Mouse (Mus musculus): ENCODE measurements around the gene Dclk1. TPM values are rescaled to one million over a fixed set of nuclear protein-coding genes. Genes with fewer than 3 reads are reported as not detected.

Dclk1 gene
- polyA plus RNA-seq, 1 experiment from 2014 or later, result 253 TPM

- Histone ChIP-seq H3K4me1 (peaks cover 21% of the 10 kb centered on the region), H3K4me2 (replicated peaks) (no peak overlapping the region), H3K9me3 (no peaks in the 10 kb centered on the region), H3K27ac (replicated peaks) (peak overlapping the region; percentile 68; the same call in 1 of the 2 replicates), H3K36me3 (no peaks in the 10 kb centered on the region), H3K27me3 (no peaks in the 10 kb centered on the region), H3K9ac (replicated peaks) (no peak overlapping the region), H3K4me3 (no peak overlapping the region)
- 92% methylated on average over 7 of the region's 7 CpGs for WGBS
- ATAC-seq (replicated peaks), result no peak
Measured at GRCm38 (mm10) chr3:55446681-55447080, 204.5 kb downstream of the Dclk1 start.

- Histone ChIP-seq H3K27ac (replicated peaks) (peak overlapping the region; percentile 68), H3K4me2 (replicated peaks) (no peak overlapping the region), H3K27me3 (no peaks in the 10 kb centered on the region), H3K36me3 (no peaks in the 10 kb centered on the region), H3K4me3 (no peak overlapping the region), H3K4me1 (peaks cover 19% of the 10 kb centered on the region), H3K9me3 (no peaks in the 10 kb centered on the region), H3K9ac (replicated peaks) (no peak overlapping the region)
- peak; percentile 91 for ATAC-seq (replicated peaks)
- 58% methylated on average over 5 of the region's 5 CpGs for WGBS
Measured at GRCm38 (mm10) chr3:55447486-55448460, 205.6 kb downstream of the Dclk1 start.

- Histone ChIP-seq H3K9me3 (no peaks in the 10 kb centered on the region), H3K4me2 (replicated peaks) (no peak overlapping the region), H3K36me3 (no peaks in the 10 kb centered on the region), H3K9ac (replicated peaks) (no peak overlapping the region), H3K4me1 (peaks cover 16% of the 10 kb centered on the region), H3K27ac (replicated peaks) (no peak overlapping the region), H3K4me3 (no peak overlapping the region), H3K27me3 (no peaks in the 10 kb centered on the region)
- no peak for ATAC-seq (replicated peaks)
- 95% methylated on average over 2 of the region's 2 CpGs for WGBS
Measured at GRCm38 (mm10) chr3:55449148-55449547, 207.0 kb downstream of the Dclk1 start.

GRCm38 (mm10) chr3:55451035-55451434 is 208.9 kb downstream of the Dclk1 start:
- Histone ChIP-seq H3K36me3 (no peaks in the 10 kb centered on the region), H3K9ac (replicated peaks) (no peak overlapping the region), H3K27me3 (no peaks in the 10 kb centered on the region), H3K4me3 (no peak overlapping the region), H3K27ac (replicated peaks) (no peak overlapping the region), H3K4me2 (replicated peaks) (no peak overlapping the region), H3K4me1 (peaks cover 16% of the 10 kb centered on the region), H3K9me3 (no peaks in the 10 kb centered on the region)
- no peak for ATAC-seq (replicated peaks)
- 84% methylated on average over 14 of the region's 14 CpGs for WGBS

GRCm38 (mm10) chr3:55451877-55452276 is 209.7 kb downstream of the Dclk1 start:
- Histone ChIP-seq H3K27me3 (no peaks in the 10 kb centered on the region), H3K27ac (replicated peaks) (no peak overlapping the region), H3K36me3 (no peaks in the 10 kb centered on the region), H3K9me3 (no peaks in the 10 kb centered on the region), H3K4me2 (replicated peaks) (no peak overlapping the region), H3K4me3 (no peak overlapping the region), H3K9ac (replicated peaks) (no peak overlapping the region), H3K4me1 (peaks cover 13% of the 10 kb centered on the region)
- ATAC-seq (replicated peaks), result no peak
- WGBS, result 94% methylated on average over 3 of the region's 3 CpGs

- Histone ChIP-seq H3K4me2 (replicated peaks) (no peak overlapping the region), H3K27me3 (no peaks in the 10 kb centered on the region), H3K4me3 (no peak overlapping the region), H3K27ac (replicated peaks) (no peak overlapping the region), H3K9ac (replicated peaks) (no peak overlapping the region), H3K36me3 (no peaks in the 10 kb centered on the region), H3K9me3 (no peaks in the 10 kb centered on the region), H3K4me1 (peaks cover 8% of the 10 kb centered on the region)
- WGBS, result 97% methylated on average over 2 of the region's 2 CpGs
- ATAC-seq (replicated peaks), result no peak
Measured at GRCm38 (mm10) chr3:55452464-55452863, 210.3 kb downstream of the Dclk1 start.

- H3K4me3 ChIP-seq, result no peak overlapping the region
Measured at GRCm38 (mm10) chr3:55461092-55461491, 218.9 kb downstream of the Dclk1 start.

GRCm38 (mm10) chr3:55461685-55462655 is 219.8 kb downstream of the Dclk1 start:
- peak overlapping the region; percentile 50 for H3K4me2 ChIP-seq (replicated peaks)
- H3K9ac ChIP-seq (replicated peaks), result peak overlapping the region; percentile 37
- 2% methylated on average over 17 of the region's 17 CpGs for WGBS
- peak overlapping the region; percentile 27 for H3K4me3 ChIP-seq
- 0 out of 2 replicates have a peak, but pooled peaks cover 2% of the 10 kb centered on the region for H3K9me3 ChIP-seq
- ATAC-seq (replicated peaks), result peak; percentile 95
- H3K27me3 ChIP-seq, result no peaks in the 10 kb centered on the region
- peaks cover 9% of the 10 kb centered on the region; the same call in 1 of the 2 replicates for H3K36me3 ChIP-seq
- H3K27ac ChIP-seq (replicated peaks), result peak overlapping the region; percentile 78
- H3K4me1 ChIP-seq, result peaks cover 33% of the 10 kb centered on the region

More at GRCm38 (mm10) chr3:55461092-55461491, 218.9 kb downstream of the Dclk1 start:
- H3K27ac ChIP-seq (replicated peaks), result peak overlapping the region; percentile 78
- peak overlapping the region; percentile 50 for H3K4me2 ChIP-seq (replicated peaks)
- peaks cover 31% of the 10 kb centered on the region for H3K4me1 ChIP-seq
- H3K9me3 ChIP-seq, result 0 out of 2 replicates have a peak, but pooled peaks cover 2% of the 10 kb centered on the region
- peaks cover 9% of the 10 kb centered on the region; the same call in 1 of the 2 replicates for H3K36me3 ChIP-seq
- 29% methylated on average over 3 of the region's 3 CpGs for WGBS
- peak; percentile 30; the same call in 1 of the 2 replicates for ATAC-seq (replicated peaks)
- H3K9ac ChIP-seq (replicated peaks), result 0 out of 2 replicates have a peak overlapping the region, but pooled peaks have one; percentile 1
- no peaks in the 10 kb centered on the region for H3K27me3 ChIP-seq

GRCm38 (mm10) chr3:55462904-55463668 is 220.9 kb downstream of the Dclk1 start:
- Histone ChIP-seq H3K36me3 (peaks cover 9% of the 10 kb centered on the region; the same call in 1 of the 2 replicates), H3K9me3 (0 out of 2 replicates have a peak, but pooled peaks cover 2% of the 10 kb centered on the region), H3K4me1 (peaks cover 33% of the 10 kb centered on the region), H3K27ac (replicated peaks) (no peak overlapping the region), H3K4me2 (replicated peaks) (no peak overlapping the region), H3K4me3 (no peak overlapping the region), H3K27me3 (no peaks in the 10 kb centered on the region), H3K9ac (replicated peaks) (no peak overlapping the region)
- no peak for ATAC-seq (replicated peaks)
- 78% methylated on average over 4 of the region's 4 CpGs for WGBS

GRCm38 (mm10) chr3:55464226-55464625 is 222.1 kb downstream of the Dclk1 start:
- Histone ChIP-seq H3K4me1 (peaks cover 33% of the 10 kb centered on the region), H3K36me3 (peaks cover 9% of the 10 kb centered on the region; the same call in 1 of the 2 replicates), H3K9ac (replicated peaks) (no peak overlapping the region), H3K4me2 (replicated peaks) (no peak overlapping the region), H3K27ac (replicated peaks) (no peak overlapping the region), H3K9me3 (0 out of 2 replicates have a peak, but pooled peaks cover 2% of the 10 kb centered on the region), H3K4me3 (no peak overlapping the region), H3K27me3 (no peaks in the 10 kb centered on the region)
- no peak for ATAC-seq (replicated peaks)
- 44% methylated on average over 3 of the region's 3 CpGs for WGBS

GRCm38 (mm10) chr3:55465785-55466184 is 223.6 kb downstream of the Dclk1 start:
- no peaks in the 10 kb centered on the region for H3K9me3 ChIP-seq
- no peak overlapping the region for H3K27ac ChIP-seq (replicated peaks)
- no peak overlapping the region for H3K4me3 ChIP-seq
- ATAC-seq (replicated peaks), result no peak
- WGBS, result 77% methylated on average over 8 of the region's 8 CpGs
- no peak overlapping the region for H3K4me2 ChIP-seq (replicated peaks)
- 0 out of 2 replicates have a peak, but pooled peaks cover 3% of the 10 kb centered on the region for H3K36me3 ChIP-seq
- no peaks in the 10 kb centered on the region for H3K27me3 ChIP-seq
- peaks cover 31% of the 10 kb centered on the region for H3K4me1 ChIP-seq
- H3K9ac ChIP-seq (replicated peaks), result no peak overlapping the region
